Mouse (Mus musculus) olfactory bulb, adult 2 months (tissue): ENCODE data around the gene Fbxl12. TPM values are rescaled to one million over a fixed set of nuclear protein-coding genes. Genes with fewer than 3 reads are reported as not detected.
A peak's percentile ranks its signal among the peaks of the same experiment; 100 is the strongest.

Experiments used
- H3K27ac ChIP-seq: fragments of 200-500 bp; 2 replicates; pipeline ENCODE4 v1.5.1; 2012; ENCODE audit warnings: low read depth, low read length; ENCODE audit not compliant: insufficient read depth
- H3K4me1 ChIP-seq: fragments of 200-500 bp; 2 replicates; pipeline ENCODE4 v1.6.1; 2012; ENCODE audit warnings: low read length; ENCODE audit not compliant: control insufficient read depth, insufficient read depth
- H3K4me3 ChIP-seq: fragments of 200-500 bp; 2 replicates; pipeline ENCODE4 v1.5.1; 2012; ENCODE audit warnings: mild to moderate bottlenecking, low read depth, low read length, moderate library complexity; ENCODE audit not compliant: insufficient read depth
- CTCF ChIP-seq: fragments of 200-500 bp; IDR thresholded peaks from 2 replicates; pipeline ENCODE4 v1.5.1; 2012; ENCODE audit warnings: low read depth, mild to moderate bottlenecking, low read length, moderate library complexity; ENCODE audit not compliant: insufficient read depth
- POLR2A ChIP-seq: fragments of 200-500 bp; IDR thresholded peaks from 2 replicates; pipeline ENCODE4 v1.6.1; 2012; ENCODE audit warnings: mild to moderate bottlenecking, low read depth, low read length, moderate library complexity; ENCODE audit not compliant: insufficient read depth
- WGBS: fragments of 180-500 bp; shearing (Covaris S2); methylation state at CpG from one replicate; pipeline ENCODE4 v1.1.7; 2018; 5-methylcytosine and 5-hydroxymethylcytosine counted together
- polyA plus RNA-seq: library from polyadenylated mRNA; stranded (reverse); fragments of >200 nt; gene quantifications from 2 replicates; pipeline ENCODE4 v1.2.4, GENCODE M21; 2012; ENCODE audit warnings: low replicate concordance; ENCODE audit not compliant: missing spikeins, insufficient read depth, insufficient read length

Fbxl12 gene
- polyA plus RNA-seq, 1 experiment, result not detected

DNA sequence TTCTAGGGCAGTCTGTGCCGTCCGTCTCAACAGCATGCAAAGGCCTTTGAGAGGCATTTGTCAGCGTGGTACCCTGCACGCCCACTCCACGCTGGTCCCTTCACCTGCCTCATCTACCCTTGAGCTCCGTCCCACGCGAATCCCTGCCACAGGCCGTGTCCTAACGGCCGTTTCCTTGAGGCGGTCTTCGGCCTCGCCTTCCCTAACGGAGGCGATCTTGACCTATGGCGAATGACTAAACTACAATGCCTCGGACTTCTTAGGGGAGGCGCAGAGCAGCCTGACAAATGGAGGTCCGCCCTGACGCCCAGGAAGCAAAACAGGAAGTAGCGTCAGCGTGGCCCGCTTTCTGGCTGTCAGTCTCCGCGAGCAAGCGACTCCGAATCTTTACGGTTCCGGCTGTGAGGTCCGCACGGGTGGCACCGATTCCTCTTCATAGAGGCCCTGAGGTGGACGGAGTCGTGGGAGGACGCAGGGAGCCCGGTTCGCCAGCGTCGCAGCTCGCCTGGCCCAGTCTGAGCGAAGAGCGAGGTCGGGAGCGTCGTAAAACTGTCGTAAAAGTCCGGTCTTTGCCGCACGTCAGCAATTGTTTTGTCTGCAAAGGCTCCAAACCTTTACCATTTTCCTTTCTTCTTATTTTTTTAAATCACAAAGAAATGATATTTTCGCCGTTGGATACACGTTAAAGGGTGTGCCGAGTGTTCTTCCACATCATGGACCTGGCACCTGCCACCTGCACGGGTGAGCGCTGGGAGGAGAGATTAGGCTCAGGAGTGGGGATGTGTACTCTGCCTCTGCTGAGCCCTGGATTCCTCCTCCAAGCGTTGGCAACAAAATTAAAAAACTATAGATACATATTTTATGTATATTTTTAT lies 37.2 kb downstream of the Fbxl12 start:
- under 1% methylated on average over 57 of the region's 57 CpGs for WGBS
- Histone ChIP-seq H3K4me3 (peak overlapping the region; percentile 76), H3K27ac (peak overlapping the region; percentile 99), H3K4me1 (no peaks in the 10 kb centered on the region)
- TF ChIP-seq POLR2A, result no peak; the same call in none of the 2 replicates

GRCm38 (mm10) chr9:20606269-20606668 lies 38.3 kb downstream of the Fbxl12 start:
- H3K27ac ChIP-seq, result no peak overlapping the region

DNA sequence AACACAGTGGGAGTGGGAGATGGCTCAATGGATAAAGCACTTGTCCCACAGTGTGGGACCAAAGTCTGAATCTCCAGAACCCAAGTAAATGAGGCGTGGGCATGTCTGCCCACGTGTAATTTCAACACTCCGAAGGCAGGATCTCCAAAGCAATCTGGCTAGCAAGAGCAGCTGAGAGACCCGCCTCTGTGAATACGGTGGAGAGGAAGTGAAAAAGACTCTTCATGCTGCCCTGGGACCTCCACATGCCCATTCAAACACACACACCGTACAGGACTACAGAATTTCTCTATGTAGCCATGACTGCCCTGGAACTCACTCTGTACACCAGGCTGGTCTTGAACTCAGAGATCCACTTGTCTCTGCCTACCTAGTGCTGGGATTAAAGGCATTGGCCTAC lies 43.3 kb downstream of the Fbxl12 start:
- Histone ChIP-seq H3K27ac (no peak overlapping the region), H3K4me1 (no peaks in the 10 kb centered on the region), H3K4me3 (no peak overlapping the region)
- no peak for TF ChIP-seq CTCF
- TF ChIP-seq POLR2A, result no peak
- whole genome bisulfite sequencing, result 78% methylated on average over 6 of the region's 6 CpGs

More at GRCm38 (mm10) chr9:20606269-20606668, 38.3 kb downstream of the Fbxl12 start:
- 97% methylated on average over 1 of the region's 1 CpGs for WGBS
- no peak overlapping the region for H3K4me3 ChIP-seq
- no peak for TF ChIP-seq POLR2A
- H3K4me1 ChIP-seq, result no peaks in the 10 kb centered on the region

GRCm38 (mm10) chr9:20581175-20581634 lies 63.4 kb downstream of the Fbxl12 start, which contains the start of gene Zfp846:
Gene Zfp846 (plus strand): TSS chr9:20581291.
- under 1% methylated on average over 30 of the region's 30 CpGs for WGBS
- Histone ChIP-seq H3K4me3 (peak within 1 kb of the TSS; percentile 90), H3K4me1 (no peaks in the 10 kb centered on the region), H3K27ac (peak within 1 kb of the TSS; percentile 34)
- TF ChIP-seq POLR2A, result peak; percentile 56; the same call in 1 of the 2 replicates
- no peak for TF ChIP-seq CTCF

DNA sequence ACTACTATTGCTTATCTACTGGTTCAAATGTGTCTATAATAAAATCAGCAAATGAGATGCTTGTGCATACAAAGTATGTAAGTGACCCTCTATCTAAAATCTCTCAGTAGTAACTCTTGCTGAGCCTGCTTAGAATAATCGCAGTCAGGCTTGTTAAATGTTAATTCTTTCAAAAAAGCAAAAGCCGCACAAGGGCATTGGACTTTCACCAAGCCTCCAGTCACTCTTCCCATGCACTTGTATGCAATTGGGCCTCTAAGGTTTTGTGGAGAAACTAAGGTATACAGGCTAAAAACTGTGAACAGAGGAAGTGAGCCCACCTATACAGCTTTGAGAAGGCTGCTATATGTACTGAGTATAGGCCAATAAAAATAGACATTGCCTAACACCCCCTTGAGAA lies 68.0 kb downstream of the Fbxl12 start:
- 84% methylated on average over 2 of the region's 2 CpGs for WGBS
- Histone ChIP-seq H3K4me1 (no peaks in the 10 kb centered on the region), H3K4me3 (no peak overlapping the region), H3K27ac (no peak overlapping the region)
- TF ChIP-seq POLR2A (no peak), CTCF (no peak)

DNA sequence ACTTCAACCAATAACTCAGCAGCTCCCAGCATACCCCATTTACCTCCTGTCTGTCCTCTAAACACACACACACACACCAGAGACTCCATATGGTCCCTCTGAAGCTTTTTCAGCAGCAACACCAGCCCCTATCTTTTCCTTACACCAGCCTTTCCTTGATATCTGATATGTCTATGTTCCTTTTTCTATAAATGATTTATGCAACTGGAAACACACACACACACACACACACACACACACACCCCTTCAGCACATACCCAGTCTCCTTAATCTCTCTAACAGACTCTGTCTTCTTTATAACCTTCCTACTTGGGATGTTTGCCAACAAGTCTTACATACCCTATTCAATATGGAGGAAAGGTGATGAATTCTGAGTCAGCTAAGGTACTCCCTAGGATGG lies 73.5 kb downstream of the Fbxl12 start:
- Histone ChIP-seq H3K4me3 (no peak overlapping the region), H3K4me1 (no peaks in the 10 kb centered on the region), H3K27ac (no peak overlapping the region)
- TF ChIP-seq POLR2A, result no peak
- no peak for TF ChIP-seq CTCF

Other genes with a start within 250 kb of the Fbxl12 start
- gene Zfp26, start 184.6 kb downstream of the Fbxl12 start, polyA plus RNA-seq, result not detected in 2 replicates
- not detected in 2 replicates for gene Zfp426, start 152.0 kb downstream of the Fbxl12 start, polyA plus RNA-seq
- 158 TPM in 1 of 2 replicates, not detected in the other for gene Zfp266, start 123.3 kb downstream of the Fbxl12 start, polyA plus RNA-seq
- gene Zfp846, start 63.5 kb downstream of the Fbxl12 start, polyA plus RNA-seq, result not detected in 2 replicates
- gene Ubl5, start 1.9 kb downstream of the Fbxl12 start, polyA plus RNA-seq, result 162 TPM in 1 of 2 replicates, not detected in the other
- gene Pin1, start 7.3 kb upstream of the Fbxl12 start, polyA plus RNA-seq, result not detected in 2 replicates
- gene Olfm2, start 101.6 kb upstream of the Fbxl12 start, polyA plus RNA-seq, result not detected in 2 replicates
- gene Col5a3, start 170.3 kb upstream of the Fbxl12 start, polyA plus RNA-seq, result not detected in 2 replicates
- gene Rdh8, start 173.7 kb upstream of the Fbxl12 start, polyA plus RNA-seq, result not detected in 2 replicates
- 183 TPM in 1 of 2 replicates, not detected in the other for gene A230050P20Rik, start 223.9 kb upstream of the Fbxl12 start, polyA plus RNA-seq
- gene Angptl6, start 235.0 kb upstream of the Fbxl12 start, polyA plus RNA-seq, result not detected in 2 replicates
- not detected in 2 replicates for gene Ppan, start 243.4 kb upstream of the Fbxl12 start, polyA plus RNA-seq